ENCODE assay signal across 8 mouse cellular contexts in genomic region chr1:134556671-134557218, GRCm38 (mm10). TPM values are rescaled to one million over a fixed set of nuclear protein-coding genes. Genes with fewer than 3 reads are reported as not detected.
DNase-seq lines count a peak whose midpoint lies in the region; ATAC-seq lines count a peak whose summit lies in the region.

No protein-coding gene starts in this region.

- no peaks in the 10 kb centered on the region for H3K9me3 ChIP-seq in hindbrain, embryonic 13.5 days

- peak overlapping the region; percentile 96 for H3K27ac ChIP-seq in hindbrain, embryonic 13.5 days

- DNase-seq in Muller cell, postnatal 12 days (ENCODE audit: inconsistent ontology term) = peak; percentile 99
- DNase-seq in cerebellum, adult 9-11 months = peak; percentile 98
- DNase-seq in frontal cortex, postnatal 10 days (ENCODE audit: low spot score in 2 of 2) = peak; percentile 92 to 94
- DNase-seq in layer of hippocampus, postnatal 25 days (ENCODE audit: extremely low spot score in 1 of 2, low spot score in 1 of 2) = peak; percentile 78 to 85
- DNase-seq in lung, postnatal 25 days (ENCODE audit: low spot score) = peak; percentile 97
- peak; percentile 98 for DNase-seq in retina, embryonic 14.5 days (ENCODE audit: low spot score)
- peak; percentile 93 for DNase-seq in thymus, postnatal 4 days

- WGBS in hindbrain, embryonic 13.5 days = under 1% methylated on average over 32 of the region's 35 CpGs

- no peaks in the 10 kb centered on the region for H3K36me3 ChIP-seq in hindbrain, embryonic 13.5 days

- peaks cover 21% of the 10 kb centered on the region for H3K4me1 ChIP-seq in hindbrain, embryonic 13.5 days (replicated peaks)

- H3K4me2 ChIP-seq in hindbrain, embryonic 13.5 days = peak overlapping the region; percentile 77

- peak overlapping the region; percentile 63 for H3K4me3 ChIP-seq in hindbrain, embryonic 13.5 days

- H3K9ac ChIP-seq in hindbrain, embryonic 13.5 days = peak overlapping the region; percentile 85

- ATAC-seq in hindbrain, embryonic 13.5 days (ENCODE audit: low FRiP score) = peak; percentile 94

- no peaks in the 10 kb centered on the region for H3K27me3 ChIP-seq in hindbrain, embryonic 13.5 days

RNA-seq across cellular contexts. Expression of gene Kdm5b, which starts 3.2 kb away (rescaled TPM):
- 99.4 and 103 TPM in 2 replicates for polyA plus RNA-seq in hindbrain, embryonic 13.5 days (2015; fragmentation: Nextera tagmentation; extraction: Ambion mirVana)
- 10 to 100 TPM; 71.1 to 75.3 TPM for total RNA-seq in layer of hippocampus, postnatal 25 days (2021)

RNA-seq across cellular contexts. Expression of gene Mgat4e, which starts 7.3 kb away (rescaled TPM):
- polyA plus RNA-seq in hindbrain, embryonic 13.5 days (2015; fragmentation: Nextera tagmentation; extraction: Ambion mirVana) = not detected in 2 replicates
- not detected for total RNA-seq in layer of hippocampus, postnatal 25 days (2021)

Comparison
In these comparisons a context has a peak if more than half of its experiments do, and no peak if none do; other contexts are left out.
1. Peak in every context shown above with its lines: DNase-seq, ATAC-seq, H3K4me3 ChIP-seq and H3K27ac ChIP-seq.